7 mouse cellular contexts compared by ENCODE assay signal in the genomic region with DNA sequence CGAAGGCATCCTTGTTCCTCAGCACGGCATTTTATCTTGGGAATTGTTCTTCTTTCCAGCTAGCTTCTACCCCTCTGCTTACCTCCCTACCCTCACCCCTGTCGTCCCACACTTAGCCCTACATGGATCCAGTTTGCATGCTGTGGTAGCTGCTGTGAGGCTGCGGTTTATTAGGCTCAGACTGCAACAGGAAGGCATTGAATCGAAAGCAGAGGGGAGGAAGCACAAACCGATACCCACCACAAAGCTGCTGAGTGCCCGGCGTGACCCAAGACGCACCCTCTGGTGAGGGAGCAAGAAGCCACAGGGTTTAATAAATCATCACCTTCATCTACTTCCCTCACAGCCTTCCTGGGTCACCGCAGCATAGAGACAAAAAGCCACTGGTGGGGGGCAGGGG. TPM values are rescaled to one million over a fixed set of nuclear protein-coding genes. Genes with fewer than 3 reads are reported as not detected.
A peak's percentile ranks its signal among the peaks of the same experiment; 100 is the strongest.
DNase-seq lines count a peak whose midpoint lies in the region; ATAC-seq lines count a peak whose summit lies in the region.

No protein-coding gene starts in this region.

- H3K4me2 ChIP-seq in lung, embryonic 16.5 days (ENCODE audit: low read depth, low read length), result peak overlapping the region; percentile 40

- H3K4me1 ChIP-seq in lung, embryonic 16.5 days (replicated peaks; ENCODE audit: control insufficient read depth, insufficient read depth, low read length), result peaks cover 30% of the 10 kb centered on the region

- peak overlapping the region; percentile 3; the same call in 1 of the 2 replicates for H3K4me3 ChIP-seq in lung, embryonic 16.5 days (ENCODE audit: low read length)

- no peaks in the 10 kb centered on the region for H3K36me3 ChIP-seq in lung, embryonic 16.5 days (ENCODE audit: control insufficient read depth, insufficient read depth, low read length)

- DNase-seq in B cell, adult 2 months, result peak; percentile 72 to 77
- peak; percentile 15 to 18 for DNase-seq in heart, postnatal 36 days
- peak; percentile 31 for DNase-seq in spleen, adult 12 weeks (ENCODE audit: low spot score)
- DNase-seq in gastrocnemius, adult 18-20 months (ENCODE audit: low spot score), result no peak
- DNase-seq in MN1 (ENCODE audit: low spot score), result no peak

- intact Hi-C loops in heart, postnatal 36 days (cut with DNase I), result no loop called here

- WGBS in lung, embryonic 16.5 days, result 21% methylated on average over 10 of the region's 10 CpGs

- H3K9ac ChIP-seq in lung, embryonic 16.5 days (ENCODE audit: low read length), result no peak overlapping the region

- H3K27ac ChIP-seq in lung, embryonic 16.5 days (ENCODE audit: low read length), result no peak overlapping the region

- H3K9me3 ChIP-seq in lung, embryonic 16.5 days (ENCODE audit: control insufficient read depth, low read length), result no peaks in the 10 kb centered on the region; the same call in 1 of the 2 replicates

- peak; percentile 59 for ATAC-seq in CD4-positive, CD25-positive, alpha-beta regulatory T cell, adult 4 months
- ATAC-seq in lung, embryonic 16.5 days (ENCODE audit: low read depth), result no peak

- no peaks in the 10 kb centered on the region for H3K27me3 ChIP-seq in lung, embryonic 16.5 days (ENCODE audit: control insufficient read depth, insufficient read depth, low read depth, low read length)

RNA-seq across cellular contexts. Expression of gene Sec22b, which starts 31.1 kb away (rescaled TPM):
- 10 to 100 TPM; 80.3 to 83.7 TPM for polyA plus RNA-seq in CD4-positive, CD25-positive, alpha-beta regulatory T cell, adult 4 months (2017; shearing (Covaris generic))
- 10 to 100 TPM; 37.7 to 39.7 TPM for total RNA-seq in heart, postnatal 36 days (2021)
- 146 and 147 TPM in 2 replicates for polyA plus RNA-seq in lung, embryonic 16.5 days (2015; fragmentation: Nextera tagmentation; extraction: Ambion mirVana)
- 10 to 100 TPM; 25.7 to 28.8 TPM for total RNA-seq in gastrocnemius, adult 18-20 months (2021)

RNA-seq across cellular contexts. Expression of gene Pde4dip, which starts 43.6 kb away (rescaled TPM):
- 10 to 100 TPM in 1 of 2 experiments, 1 to 10 TPM in 1; 7.5 to 10.3 TPM for polyA plus RNA-seq in CD4-positive, CD25-positive, alpha-beta regulatory T cell, adult 4 months (2017; shearing (Covaris generic))
- total RNA-seq in heart, postnatal 36 days (2021), result 1,000 to 10,000 TPM; 1,777 to 1,954 TPM
- 18.4 and 18.9 TPM in 2 replicates for polyA plus RNA-seq in lung, embryonic 16.5 days (2015; fragmentation: Nextera tagmentation; extraction: Ambion mirVana)
- total RNA-seq in gastrocnemius, adult 18-20 months (2021), result 1,000 to 10,000 TPM; 2,910 to 3,459 TPM

Comparison
In these comparisons a context has a peak if more than half of its experiments do, and no peak if none do; other contexts are left out.
1. DNase-seq: peak in B cell, adult 2 months (2 of 2), heart, postnatal 36 days (2 of 2) and spleen, adult 12 weeks (single experiment); none in gastrocnemius, adult 18-20 months (single experiment) and MN1 (single experiment).